Mouse (Mus musculus) MEL (cell line): ENCODE data around the gene Jag2.

ENCODE experiments used
- CTCF ChIP-seq, 3 experiments: IDR thresholded peaks in 2 of 3; conservative IDR thresholded peaks in 1 of 3; 2 replicates each; pipeline ENCODE4 v1.5.1; 2011 to 2012; ENCODE audit warnings: low read length in 3 of 3, low read depth in 2 of 3, mild to moderate bottlenecking in 2 of 3, improper control_type of control experiment in 1 of 3, inconsistent platforms in 1 of 3, mixed read lengths in 1 of 3, moderate library complexity in 1 of 3; ENCODE audit not compliant: control insufficient read depth in 1 of 3, insufficient read depth in 1 of 3, poor library complexity in 1 of 3, severe bottlenecking in 1 of 3
- MAZ ChIP-seq: IDR thresholded peaks from 2 replicates; pipeline ENCODE4 v1.6.1; 2012; ENCODE audit warnings: low read depth, mild to moderate bottlenecking, inconsistent platforms, low read length, improper control_type of control experiment
- POLR2A ChIP-seq, 2 experiments: IDR thresholded peaks; 2 replicates each; pipeline ENCODE4 v1.6.1; 2011 to 2012; ENCODE audit warnings: low read length in 2 of 2, mild to moderate bottlenecking in 2 of 2, control low read depth in 1 of 2, improper control_type of control experiment in 1 of 2, low read depth in 1 of 2, moderate library complexity in 1 of 2; ENCODE audit not compliant: control insufficient read depth in 1 of 2, insufficient read depth in 1 of 2, poor library complexity in 1 of 2
- POLR2AphosphoS2 ChIP-seq: IDR thresholded peaks from 2 replicates; pipeline ENCODE4 v1.6.1; 2011; ENCODE audit warnings: low read length, improper control_type of control experiment
- RCOR1 ChIP-seq: IDR thresholded peaks from 2 replicates; pipeline ENCODE4 v1.6.1; 2012; ENCODE audit warnings: low read depth, mild to moderate bottlenecking, inconsistent platforms, low read length, improper control_type of control experiment
- SMC3 ChIP-seq: IDR thresholded peaks from 2 replicates; pipeline ENCODE4 v1.6.1; 2011; ENCODE audit warnings: low read depth, low read length, improper control_type of control experiment
- ZC3H11A ChIP-seq: IDR thresholded peaks from 2 replicates; pipeline ENCODE4 v1.6.1; 2012; ENCODE audit warnings: low read depth, mild to moderate bottlenecking, inconsistent platforms, low read length, improper control_type of control experiment
- ZMIZ1 ChIP-seq: IDR thresholded peaks from 2 replicates; pipeline ENCODE4 v1.6.1; 2012; ENCODE audit warnings: low read depth, mild to moderate bottlenecking, inconsistent platforms, low read length, improper control_type of control experiment, moderate library complexity

GRCm38 (mm10) chr12:112898960-112899359 is 30.6 kb downstream of the Jag2 start:
- TF ChIP-seq CTCF (IDR thresholded peaks at IDR 0.05 in 2 of 3, conservative IDR thresholded peaks at IDR 0.05 in 1 of 3; ENCODE audit: control insufficient read depth in 1 of 3, insufficient read depth in 1 of 3, low read depth in 2 of 3, low read length in 3 of 3, poor library complexity in 1 of 3, severe bottlenecking in 1 of 3) (no peak), ZC3H11A (no peak), POLR2A (IDR thresholded peaks at IDR 0.05; ENCODE audit: control insufficient read depth in 1 of 2, insufficient read depth in 1 of 2, low read depth in 1 of 2, low read length in 2 of 2, poor library complexity in 1 of 2) (no peak), SMC3 (no peak), RCOR1 (no peak), POLR2AphosphoS2 (no peak), ZMIZ1 (no peak), MAZ (no peak)
